Mouse (Mus musculus): ENCODE measurements at regions not wholly inside any gene's neighbourhood (a gene's known extent, or its start where the extent isn't known, plus 50 kb on each side); places are given as distances from the start of the nearest gene placed in this dataset.

DNA sequence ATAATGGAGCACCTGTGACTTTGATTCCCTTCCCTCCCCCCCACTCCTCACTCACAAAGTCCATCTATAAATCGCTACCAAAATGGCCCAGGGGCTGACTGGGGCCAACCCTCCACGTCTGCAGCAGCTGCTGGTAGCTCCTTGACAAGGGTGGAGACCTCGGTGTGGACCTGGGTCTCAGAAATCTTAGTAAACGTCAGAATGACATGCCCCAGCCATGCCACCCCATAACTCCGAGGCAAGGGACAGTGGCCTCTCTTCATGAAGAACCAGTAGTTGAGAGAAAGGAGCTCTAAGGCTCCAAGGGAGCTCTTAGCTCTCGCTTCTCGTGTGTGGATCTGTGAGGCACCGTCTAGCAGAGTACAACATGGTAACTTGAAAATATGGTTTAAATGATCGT lies 398.4 kb downstream of the Zfp536 start:
- in situ Hi-C loops (cut with MboI, MseI), result loop anchor here (10.0 to 25.0 kb wide), 4 partner anchors 550 to 1888 kb away; no protein-coding TSS in a partner anchor

DNA sequence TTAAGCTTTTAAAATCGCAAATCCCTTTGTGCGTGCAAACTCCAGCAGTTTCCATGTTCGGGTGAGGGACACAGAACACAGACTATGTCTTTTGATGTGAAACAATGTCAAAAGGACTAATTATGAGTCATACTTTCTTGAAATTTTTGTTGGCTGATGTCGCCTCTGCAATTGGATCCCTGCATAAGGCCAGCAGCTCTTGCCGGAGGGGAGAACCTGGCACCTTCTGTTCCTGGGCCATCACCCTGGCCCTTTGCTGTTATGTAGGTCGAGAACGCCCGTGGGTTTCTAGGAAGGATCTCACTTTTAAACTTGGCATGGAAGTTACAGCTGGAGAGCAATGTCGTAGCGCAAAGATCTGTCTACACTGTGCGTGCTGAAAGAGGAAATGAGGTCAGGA lies 397.9 kb downstream of the Zfp536 start:
- in situ Hi-C loops (cut with MboI, MseI), result loop anchor here (10.0 to 25.0 kb wide), 4 partner anchors 549 to 1888 kb away; no protein-coding TSS in a partner anchor

DNA sequence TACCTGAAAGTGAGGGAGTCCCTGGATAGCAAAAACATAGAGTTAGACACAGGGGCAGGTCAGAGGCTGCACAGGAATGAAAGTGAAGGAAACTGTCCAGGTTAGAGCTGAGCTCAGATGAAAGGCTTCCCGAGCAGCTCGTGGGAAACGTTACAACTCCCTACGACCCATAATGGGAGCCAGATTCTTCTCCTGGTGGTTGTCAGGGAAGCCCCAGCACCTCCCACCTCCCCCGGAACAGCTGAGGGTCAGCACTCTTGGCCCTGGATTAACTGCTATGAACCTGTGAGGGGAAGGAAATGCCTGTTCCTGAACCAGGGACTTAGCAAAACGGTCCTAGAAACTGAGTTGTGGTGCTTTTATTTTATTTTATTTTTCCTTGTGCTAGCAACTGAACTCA lies 397.2 kb downstream of the Zfp536 start:
- in situ Hi-C loops (cut with MboI, MseI), result loop anchor here (10.0 to 25.0 kb wide), 4 partner anchors 549 to 1889 kb away; no protein-coding TSS in a partner anchor

DNA sequence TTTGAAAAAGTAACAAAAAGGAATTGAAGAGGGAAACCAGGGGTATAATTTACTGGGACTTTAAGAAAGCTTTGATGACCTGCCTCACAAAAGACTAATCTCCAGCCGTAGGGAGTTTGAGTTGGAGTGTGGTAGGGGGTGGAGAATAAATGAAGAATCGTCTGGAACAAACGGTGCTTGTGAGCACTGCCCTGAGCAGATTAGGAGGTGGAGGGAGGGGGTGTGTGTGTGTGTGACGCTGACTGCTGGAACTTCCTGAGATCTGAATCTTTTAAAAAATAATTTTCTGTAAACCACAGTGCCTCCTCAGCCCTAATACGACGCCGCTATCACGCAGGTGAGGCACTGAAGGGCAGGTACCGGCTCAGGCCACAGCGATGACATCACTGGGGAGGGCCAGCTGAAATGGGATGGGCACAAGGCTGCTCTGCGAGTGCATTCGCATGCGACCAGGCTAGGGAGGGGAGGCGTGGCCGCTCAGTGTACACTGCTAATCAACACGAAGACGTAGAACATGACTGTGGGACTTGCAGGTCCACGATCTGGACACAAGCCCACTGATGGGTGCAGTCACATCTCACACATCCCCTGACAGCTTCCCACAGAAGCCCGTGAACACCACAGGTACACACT lies 395.4 kb downstream of the Zfp536 start:
- in situ Hi-C loops (cut with MboI, MseI), result loop anchor here (10.0 to 25.0 kb wide), 4 partner anchors 547 to 1891 kb away; no protein-coding TSS in a partner anchor

DNA sequence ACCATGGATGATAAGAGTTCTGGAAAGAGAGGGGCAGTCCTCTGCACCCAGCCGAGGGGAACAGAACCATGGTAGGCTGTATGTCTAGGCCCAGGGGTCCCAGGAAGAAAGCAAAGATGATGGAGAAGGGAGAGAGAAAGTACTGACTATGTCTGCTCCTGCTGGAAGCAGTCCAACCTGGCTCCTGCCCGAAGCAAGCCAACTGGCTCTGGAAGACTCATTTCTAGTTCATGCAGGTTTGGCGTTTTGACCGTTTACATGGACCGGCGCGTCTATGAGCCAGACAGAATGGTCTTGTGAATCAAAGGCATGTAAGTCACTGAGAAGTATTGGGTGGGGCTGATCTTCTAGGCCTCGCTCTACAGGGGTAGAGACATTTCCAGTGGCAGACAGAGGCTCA lies 385.6 kb downstream of the Zfp536 start:
- in situ Hi-C loops (cut with MboI, MseI), result loop anchor here (25.0 kb wide), 1 partner anchor 1901 kb away; no protein-coding TSS in a partner anchor

DNA sequence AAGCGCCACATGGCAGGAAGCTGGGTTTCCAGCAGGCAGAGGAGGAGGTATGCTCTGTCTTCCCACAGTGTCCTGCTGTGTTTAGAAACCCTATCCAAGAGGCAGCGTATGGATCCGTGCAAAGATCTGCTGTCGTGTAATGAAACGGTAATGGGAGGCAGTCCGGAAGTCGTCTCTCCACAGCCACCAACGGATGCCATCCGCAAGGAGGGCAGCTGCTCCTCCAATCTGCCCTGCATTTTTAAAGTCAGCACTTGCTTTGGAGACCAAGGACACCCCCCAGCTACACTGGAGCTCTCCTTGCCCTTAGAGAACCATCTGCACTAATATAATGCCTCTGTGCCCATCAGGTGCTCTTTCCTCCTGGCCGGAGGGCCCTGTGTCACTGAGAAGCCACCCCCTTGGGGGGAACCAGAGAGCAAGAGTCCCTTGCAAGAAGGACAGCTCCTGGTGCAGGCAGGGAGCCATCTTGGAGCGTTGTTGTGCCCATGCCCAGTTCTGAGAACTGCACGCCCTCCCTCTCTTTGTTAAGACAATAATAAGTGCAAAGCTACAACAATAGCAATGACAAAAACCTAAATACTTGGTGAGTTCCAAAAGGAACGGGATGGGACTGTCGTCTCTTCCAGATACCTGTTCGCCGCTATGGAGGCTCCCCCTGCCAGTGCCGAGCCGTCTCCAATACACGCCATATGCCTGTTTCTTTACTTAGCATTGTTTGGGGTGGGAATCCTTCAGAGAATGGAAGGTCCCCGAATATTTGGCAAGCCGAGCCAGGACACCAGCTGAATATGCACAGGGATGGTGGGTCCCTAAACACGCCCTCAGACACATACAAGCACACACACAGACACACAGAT lies 384.4 kb downstream of the Zfp536 start:
- in situ Hi-C loops (cut with MboI, MseI), result loop anchor here (25.0 kb wide), 1 partner anchor 1902 kb away; no protein-coding TSS in a partner anchor

DNA sequence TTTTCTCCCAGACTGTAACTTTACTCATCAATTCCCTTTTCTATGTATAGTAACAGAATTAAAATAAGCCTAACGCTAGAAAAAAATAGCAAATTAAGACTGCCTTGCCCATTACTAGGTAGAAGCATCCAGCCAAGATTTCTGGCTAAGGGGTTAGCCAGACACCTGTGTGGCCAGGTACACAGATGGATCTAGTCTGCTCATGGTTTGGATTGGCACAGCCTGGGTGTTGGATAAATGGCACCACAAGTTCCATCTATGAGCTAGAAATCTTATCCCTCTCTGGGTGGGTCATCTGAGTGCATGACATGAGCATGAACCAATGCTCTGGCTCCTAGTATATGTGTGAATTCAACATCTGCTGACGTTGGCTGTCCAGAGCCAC lies 383.7 kb downstream of the Zfp536 start:
- in situ Hi-C loops (cut with MboI, MseI), result loop anchor here (25.0 kb wide), 1 partner anchor 1902 kb away; no protein-coding TSS in a partner anchor

DNA sequence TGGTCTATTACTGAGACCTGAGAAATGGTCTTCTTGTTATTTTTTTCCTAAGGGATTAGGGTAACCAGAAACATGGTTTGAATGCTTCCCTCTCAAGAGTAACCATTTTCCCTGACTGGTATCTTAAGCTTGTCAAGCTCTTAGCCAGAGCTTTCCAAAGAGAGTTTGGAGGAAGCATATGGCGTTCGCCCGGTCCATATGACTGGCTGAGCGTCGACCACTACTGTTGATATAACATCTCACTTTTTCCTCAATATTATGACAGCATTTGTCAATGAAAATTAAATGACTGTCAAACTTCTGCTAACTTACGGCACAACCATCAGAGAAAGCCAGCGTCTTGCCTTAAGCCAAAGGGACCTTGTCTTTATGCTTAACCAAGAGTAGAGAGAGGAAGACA lies 383.2 kb downstream of the Zfp536 start:
- in situ Hi-C loops (cut with MboI, MseI), result loop anchor here (25.0 kb wide), 1 partner anchor 1903 kb away; no protein-coding TSS in a partner anchor

DNA sequence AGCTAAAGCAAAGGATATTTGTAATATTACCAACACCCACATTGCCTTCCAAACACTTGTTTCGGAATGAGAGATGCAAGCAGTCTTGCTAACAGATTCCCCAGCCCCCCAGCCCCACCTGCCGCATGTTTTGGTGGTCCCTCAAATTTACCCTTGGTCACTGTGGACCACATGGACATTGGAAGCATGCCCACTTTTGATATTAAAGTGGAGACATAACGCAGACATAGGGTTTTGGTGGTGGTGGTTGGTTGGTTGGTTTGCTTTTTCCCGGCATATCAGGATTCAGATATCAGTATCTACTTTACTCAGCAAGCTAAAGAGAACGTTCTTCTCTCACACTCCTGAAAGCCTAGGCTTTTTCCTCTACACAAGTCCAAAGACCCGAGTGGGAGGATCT lies 381.3 kb downstream of the Zfp536 start:
- in situ Hi-C loops (cut with MboI, MseI), result loop anchor here (25.0 kb wide), 1 partner anchor 1905 kb away; no protein-coding TSS in a partner anchor

DNA sequence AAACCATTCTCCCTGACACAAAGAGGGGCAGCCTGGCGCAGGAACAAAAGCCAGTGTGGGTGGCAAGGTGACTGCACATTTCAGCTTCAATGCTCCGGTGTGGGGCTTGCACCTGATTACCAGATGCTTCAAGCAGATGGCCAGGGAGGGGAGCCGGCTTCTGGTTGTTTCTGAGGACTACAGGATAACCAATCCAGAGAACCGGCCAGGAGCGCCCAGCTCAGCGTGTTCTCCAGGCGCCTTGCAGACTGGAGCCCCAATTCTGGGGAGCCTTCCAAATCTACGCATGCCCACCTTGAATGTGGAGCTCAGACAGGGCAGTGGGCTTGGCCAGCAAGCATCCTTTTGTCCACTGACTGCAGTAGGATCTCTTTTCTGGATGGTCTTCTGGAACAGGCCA lies 380.8 kb downstream of the Zfp536 start:
- in situ Hi-C loops (cut with MboI, MseI), result loop anchor here (25.0 kb wide), 1 partner anchor 1905 kb away; no protein-coding TSS in a partner anchor

DNA sequence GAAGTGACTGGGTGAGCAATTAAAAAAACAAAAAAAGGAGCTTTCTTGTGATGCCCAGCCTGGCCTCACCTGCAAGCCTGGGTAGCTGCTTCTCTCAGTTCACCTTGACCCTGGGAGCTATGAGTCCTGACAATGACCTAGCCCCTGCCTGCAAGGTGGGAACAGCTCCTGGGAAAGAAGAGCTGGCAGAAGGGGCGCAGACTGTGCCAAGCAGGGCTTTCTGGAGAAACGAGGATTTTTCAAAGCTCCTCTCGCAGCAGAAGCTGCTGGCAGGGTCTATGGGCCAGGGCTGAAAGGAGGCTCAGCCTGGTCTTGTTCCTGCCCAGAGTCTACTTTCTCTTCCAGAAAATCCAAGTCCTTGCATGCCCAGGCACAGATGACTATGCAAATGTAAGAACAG lies 380.4 kb downstream of the Zfp536 start:
- in situ Hi-C loops (cut with MboI, MseI), result loop anchor here (25.0 kb wide), 1 partner anchor 1906 kb away; no protein-coding TSS in a partner anchor

DNA sequence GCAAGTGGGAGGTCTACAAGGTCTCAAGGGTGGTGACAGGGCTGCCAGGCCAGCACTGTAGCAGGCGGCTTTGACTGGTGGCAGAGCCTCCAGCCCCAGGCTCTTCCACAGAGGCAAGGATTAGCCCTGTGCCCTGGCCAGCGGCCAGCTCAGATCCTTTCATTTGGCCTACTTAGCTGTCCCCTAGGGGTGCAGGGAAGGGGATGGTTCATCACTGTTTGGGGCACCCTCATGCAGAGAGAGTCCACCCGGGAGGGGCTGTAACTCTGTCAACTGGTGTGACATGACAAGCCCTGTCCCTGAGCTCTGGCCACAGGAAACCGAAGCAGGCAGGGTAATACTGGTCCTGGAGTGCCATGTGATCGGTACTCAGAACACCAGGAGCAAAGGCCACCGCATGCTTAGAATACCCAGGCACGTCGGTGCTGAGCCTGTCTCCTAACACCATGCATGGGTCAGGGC lies 378.4 kb downstream of the Zfp536 start:
- in situ Hi-C loops (cut with MboI, MseI), result loop anchor here (25.0 kb wide), 1 partner anchor 1908 kb away; no protein-coding TSS in a partner anchor

DNA sequence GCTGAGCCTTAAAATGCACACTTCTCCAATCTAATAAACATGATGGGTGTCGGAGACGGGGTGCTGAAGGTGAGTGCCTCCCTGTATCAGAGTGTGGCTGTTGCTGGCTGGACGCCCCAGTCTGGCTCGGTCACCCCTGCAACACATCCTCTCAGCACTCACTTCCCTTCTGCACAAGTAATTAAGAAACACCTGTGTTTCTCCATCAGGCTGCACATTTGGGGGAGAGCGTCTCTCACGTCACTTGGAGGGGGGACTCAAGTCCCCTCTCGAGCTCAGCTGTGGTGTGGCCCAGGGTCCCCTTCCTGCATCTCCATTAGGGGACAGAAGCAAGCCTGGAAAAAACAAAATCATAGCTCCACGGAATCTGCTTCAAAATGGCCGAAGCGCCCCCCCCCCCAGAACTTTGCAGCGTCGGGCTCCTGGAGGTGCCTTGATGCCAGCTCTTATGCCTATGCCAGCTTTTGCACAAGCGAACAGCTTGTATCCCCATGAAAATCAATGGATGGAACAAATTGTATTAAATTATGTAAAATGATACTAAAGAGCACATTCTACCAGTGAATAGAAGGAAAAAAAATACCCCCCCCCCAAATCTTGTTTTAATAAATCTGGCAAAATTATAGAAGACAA lies 377.4 kb downstream of the Zfp536 start:
- in situ Hi-C loops (cut with MboI, MseI), result loop anchor here (25.0 kb wide), 1 partner anchor 1909 kb away; no protein-coding TSS in a partner anchor

DNA sequence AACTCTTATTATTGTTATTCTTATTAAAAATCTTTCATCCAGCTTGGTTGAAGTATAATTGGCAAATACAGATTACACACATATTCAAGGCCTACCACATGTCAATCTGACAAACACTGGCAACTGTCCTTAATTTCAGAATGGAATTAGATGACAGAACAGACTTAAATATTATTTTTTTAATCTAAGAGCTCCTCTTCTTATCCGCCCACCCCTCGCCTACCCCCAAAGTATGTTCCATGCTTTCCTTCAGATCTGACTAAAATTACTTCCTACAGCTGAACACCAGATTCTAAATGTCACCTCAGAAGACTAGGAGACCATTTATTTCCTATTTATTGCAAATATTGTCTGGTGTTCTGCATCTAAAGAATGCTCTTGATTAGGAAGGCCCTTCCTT lies 370.0 kb downstream of the Zfp536 start:
- in situ Hi-C loops (cut with MboI, MseI), result no loop called here

DNA sequence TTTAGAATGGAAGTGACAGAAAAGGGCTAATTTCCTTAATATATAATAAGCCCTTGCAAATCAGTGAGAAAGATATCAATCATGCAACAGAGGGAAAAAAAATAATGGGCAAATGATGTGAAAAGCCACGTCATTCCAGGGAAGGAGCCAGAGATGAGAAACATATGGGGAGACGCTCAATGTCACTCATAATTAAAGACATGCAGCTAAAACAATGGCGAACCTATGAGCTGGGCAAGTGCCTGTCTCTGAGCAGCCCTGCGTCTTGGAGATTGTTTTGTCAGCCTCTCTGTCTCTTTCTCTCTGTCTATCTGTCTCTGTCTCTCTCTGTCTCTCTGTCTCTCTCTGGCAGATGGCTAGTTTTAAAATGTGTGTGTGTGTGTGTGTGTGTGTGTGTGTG lies 360.1 kb downstream of the Zfp536 start:
- in situ Hi-C loops (cut with MboI, MseI), result no loop called here

DNA sequence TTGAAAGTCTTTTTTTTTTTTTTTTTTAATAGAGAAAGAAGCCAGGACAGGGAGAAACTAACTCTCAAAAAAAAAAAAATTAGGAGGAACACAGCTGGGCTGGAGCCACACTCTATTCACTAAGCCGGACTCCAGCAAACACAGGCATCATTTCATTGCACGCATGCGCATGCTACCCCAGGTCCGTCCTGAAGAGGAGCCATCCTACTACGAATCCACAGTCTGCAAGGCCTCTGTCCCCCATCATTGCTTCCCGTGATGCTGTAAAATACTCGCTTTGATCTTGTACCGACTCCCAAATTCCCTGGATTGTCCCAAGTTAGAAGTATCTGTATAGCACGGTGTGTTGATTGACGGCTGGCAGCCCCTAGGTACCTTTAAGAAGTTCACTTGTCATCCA lies 351.7 kb downstream of the Zfp536 start:
- in situ Hi-C loops (cut with MboI, MseI), result no loop called here
